Mouse (Mus musculus): ENCODE measurements around the gene Gm3604. TPM values are rescaled to one million over a fixed set of nuclear protein-coding genes. Genes with fewer than 3 reads are reported as not detected.
"Not testable (repeated sequence)": the region's sequence is repeated elsewhere in the genome, so short reads cannot be mapped to it uniquely, and the experiment has no call there.

Gm3604 gene
- polyA plus RNA-seq (2015; fragmentation: Nextera tagmentation; extraction: Ambion mirVana): 5.5 and 7.1 TPM in 2 replicates

GRCm38 (mm10) chr13:62382952-62383351, at the start of gene Gm3604:
Gene Gm3604, minus strand, starts transcription at chr13:62383177.
- H3K4me1 ChIP-seq (replicated peaks; ENCODE audit: control insufficient read depth, insufficient read depth, low read length); H3K36me3 ChIP-seq (ENCODE audit: control insufficient read depth, insufficient read depth, low read length); ATAC-seq (ENCODE audit: low read depth); H3K27ac ChIP-seq (ENCODE audit: low read length); H3K27me3 ChIP-seq (ENCODE audit: control insufficient read depth, insufficient read depth, low read depth, low read length); H3K9me3 ChIP-seq (ENCODE audit: control insufficient read depth, low read length): not testable (repeated sequence)
- Histone ChIP-seq H3K9ac (ENCODE audit: low read length) (peak within 1 kb of the TSS; percentile 29), H3K4me2 (ENCODE audit: low read depth, low read length) (peak within 1 kb of the TSS; percentile 26), H3K4me3 (ENCODE audit: low read length) (peak within 1 kb of the TSS; percentile 54)
- WGBS: 8% methylated on average over 13 of the region's 13 CpGs

- H3K27ac ChIP-seq (ENCODE audit: low read length); ATAC-seq (ENCODE audit: low read depth); H3K4me3 ChIP-seq (ENCODE audit: low read length); H3K36me3 ChIP-seq (ENCODE audit: control insufficient read depth, insufficient read depth, low read length); H3K9ac ChIP-seq (ENCODE audit: low read length); H3K9me3 ChIP-seq (ENCODE audit: control insufficient read depth, low read length); H3K27me3 ChIP-seq (ENCODE audit: control insufficient read depth, insufficient read depth, low read depth, low read length); H3K4me2 ChIP-seq (ENCODE audit: low read depth, low read length); H3K4me1 ChIP-seq (replicated peaks; ENCODE audit: control insufficient read depth, insufficient read depth, low read length): not testable (repeated sequence)
- 64% methylated on average over 3 of the region's 3 CpGs for WGBS
These were observed 16.2 kb upstream of the Gm3604 start for GRCm38 (mm10) chr13:62399206-62399605.

- not testable (repeated sequence) for H3K4me2 ChIP-seq (ENCODE audit: low read depth, low read length); H3K4me3 ChIP-seq (ENCODE audit: low read length); H3K4me1 ChIP-seq (replicated peaks; ENCODE audit: control insufficient read depth, insufficient read depth, low read length); H3K27me3 ChIP-seq (ENCODE audit: control insufficient read depth, insufficient read depth, low read depth, low read length); H3K27ac ChIP-seq (ENCODE audit: low read length); H3K36me3 ChIP-seq (ENCODE audit: control insufficient read depth, insufficient read depth, low read length); H3K9me3 ChIP-seq (ENCODE audit: control insufficient read depth, low read length); H3K9ac ChIP-seq (ENCODE audit: low read length); ATAC-seq (ENCODE audit: low read depth)
- WGBS: 84% methylated on average over 8 of the region's 8 CpGs
These were observed 7.2 kb upstream of the Gm3604 start for GRCm38 (mm10) chr13:62390076-62390620.

- H3K4me2 ChIP-seq (ENCODE audit: low read depth, low read length): no peak overlapping the region
- H3K9me3 ChIP-seq (ENCODE audit: control insufficient read depth, low read length): no peaks in the 10 kb centered on the region
- no peak for ATAC-seq (ENCODE audit: low read depth)
- no peak overlapping the region for H3K4me3 ChIP-seq (ENCODE audit: low read length)
- H3K27me3 ChIP-seq (ENCODE audit: control insufficient read depth, insufficient read depth, low read depth, low read length): no peaks in the 10 kb centered on the region
- no peak overlapping the region for H3K9ac ChIP-seq (ENCODE audit: low read length)
- H3K36me3 ChIP-seq (ENCODE audit: control insufficient read depth, insufficient read depth, low read length): no peaks in the 10 kb centered on the region
- no peaks in the 10 kb centered on the region for H3K4me1 ChIP-seq (replicated peaks; ENCODE audit: control insufficient read depth, insufficient read depth, low read length)
- no peak overlapping the region for H3K27ac ChIP-seq (ENCODE audit: low read length)
These were observed 51.2 kb downstream of the Gm3604 start for GRCm38 (mm10) chr13:62331786-62332185.

GRCm38 (mm10) chr13:62331381-62331780, 51.6 kb downstream of the Gm3604 start:
- H3K9me3 ChIP-seq (ENCODE audit: control insufficient read depth, low read length): no peaks in the 10 kb centered on the region
- H3K9ac ChIP-seq (ENCODE audit: low read length): no peak overlapping the region
- no peaks in the 10 kb centered on the region for H3K36me3 ChIP-seq (ENCODE audit: control insufficient read depth, insufficient read depth, low read length)
- H3K4me1 ChIP-seq (replicated peaks; ENCODE audit: control insufficient read depth, insufficient read depth, low read length): no peaks in the 10 kb centered on the region
- H3K27ac ChIP-seq (ENCODE audit: low read length): no peak overlapping the region
- 57% methylated on average over 2 of the region's 2 CpGs for WGBS
- ATAC-seq (ENCODE audit: low read depth): no peak
- H3K27me3 ChIP-seq (ENCODE audit: control insufficient read depth, insufficient read depth, low read depth, low read length): no peaks in the 10 kb centered on the region
- no peak overlapping the region for H3K4me2 ChIP-seq (ENCODE audit: low read depth, low read length)
- no peak overlapping the region for H3K4me3 ChIP-seq (ENCODE audit: low read length)

Small RNAs within 50 kb of the gene (microRNA-seq; reads per million reads assigned to microRNA genes)
- gene Gm25933: not detected

Other genes starting within 250 kb of the Gm3604 start
- 14.3 and 14.8 TPM in 2 replicates for gene Gm49359, start 83.7 kb upstream of the Gm3604 start, polyA plus RNA-seq (2015; fragmentation: Nextera tagmentation; extraction: Ambion mirVana)
- gene Zfp935, start 175.3 kb upstream of the Gm3604 start, polyA plus RNA-seq (2015; fragmentation: Nextera tagmentation; extraction: Ambion mirVana): not detected in 2 replicates
- 18.1 and 18.7 TPM in 2 replicates for gene Zfp934, start 188.0 kb upstream of the Gm3604 start, polyA plus RNA-seq (2015; fragmentation: Nextera tagmentation; extraction: Ambion mirVana)
- 13.7 and 13.9 TPM in 2 replicates for gene 6720489N17Rik, start 241.0 kb upstream of the Gm3604 start, polyA plus RNA-seq (2015; fragmentation: Nextera tagmentation; extraction: Ambion mirVana)